Mouse (Mus musculus) CD4-positive, CD25-positive, alpha-beta regulatory T cell, adult 4 months (primary cell): Measurements from ENCODE around the gene Cops2. TPM values are rescaled to one million over a fixed set of nuclear protein-coding genes. Genes with fewer than 3 reads are reported as not detected.

ENCODE experiments used
- ATAC-seq: one replicate; pipeline ENCODE4 v1.8.0; 2017
- polyA plus RNA-seq, 2 experiments: library from polyadenylated mRNA; unstranded; fragments of 100-300 nt; shearing (Covaris generic); gene quantifications; one replicate each; pipeline ENCODE4 v1.2.1; 2017

Cops2 gene
- polyA plus RNA-seq, 2 experiments from 2014 or later = 74.9 to 79.6 TPM

DNA sequence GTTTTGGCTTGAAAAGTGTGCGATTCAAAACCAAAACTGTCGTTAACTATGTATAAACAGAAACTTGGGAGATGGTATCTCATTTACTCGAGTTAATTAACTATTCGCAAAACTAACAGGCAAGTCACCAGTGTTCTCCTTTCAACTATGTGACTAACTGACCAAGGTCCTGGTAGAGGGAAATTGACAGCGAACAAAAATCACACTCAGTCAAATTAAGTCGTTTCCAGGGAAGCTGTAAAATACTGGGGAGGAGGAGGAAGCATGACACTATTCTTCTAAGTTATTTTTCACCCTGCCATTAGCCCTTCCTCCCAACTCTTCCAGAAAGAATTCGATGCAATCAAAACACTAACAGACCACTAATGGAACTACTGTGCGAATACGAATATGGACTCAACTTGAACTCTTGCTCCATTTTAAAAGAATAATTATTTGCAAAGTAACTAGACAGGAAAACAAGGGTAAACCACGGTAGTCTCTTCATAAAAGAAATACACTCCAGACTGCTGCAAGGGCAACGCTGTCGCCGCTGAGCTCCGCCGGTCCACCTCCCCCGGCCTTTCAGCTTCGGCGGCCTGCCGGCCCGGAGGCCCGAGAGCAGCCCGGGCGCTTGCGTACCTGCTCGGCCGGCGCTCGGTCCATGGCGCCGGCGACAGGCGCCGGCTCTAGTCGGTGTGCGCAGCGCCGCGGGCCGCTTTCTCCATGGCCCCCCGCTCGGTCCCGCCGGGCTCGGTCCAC is 76.8 kb downstream of the Cops2 start:
- ATAC-seq = peak; percentile 10

DNA sequence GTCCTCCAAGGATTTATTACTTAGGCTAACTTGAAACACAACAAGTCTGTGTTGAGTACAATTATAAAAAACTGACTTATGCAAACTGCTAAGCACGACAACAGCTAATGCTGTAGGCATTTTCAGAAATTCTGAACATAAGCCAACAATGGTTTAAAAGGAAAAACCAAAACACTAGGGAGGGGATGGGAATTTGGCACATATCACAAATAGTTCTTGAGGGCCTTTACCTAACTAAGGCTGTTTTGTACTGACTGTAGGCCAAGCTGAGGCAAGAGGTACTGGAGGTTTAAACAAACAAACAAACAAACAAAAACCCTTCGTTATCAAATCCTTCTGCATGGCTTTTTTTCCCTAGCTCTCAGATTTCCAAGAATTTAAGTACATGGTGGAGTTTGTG is 77.9 kb downstream of the Cops2 start:
- no peak for ATAC-seq

Other genes with a start within 250 kb of the Cops2 start
- 1 to 10 TPM; 6.0 TPM for gene Cep152, start 234.0 kb downstream of the Cops2 start, polyA plus RNA-seq
- gene Eid1, start 186.0 kb downstream of the Cops2 start, polyA plus RNA-seq = 1 to 10 TPM; 4.5 to 7.5 TPM
- not detected for gene Shc4, start 135.0 kb downstream of the Cops2 start, polyA plus RNA-seq
- gene Secisbp2l, start 76.3 kb downstream of the Cops2 start, polyA plus RNA-seq = 10 to 100 TPM; 24.2 to 24.5 TPM
- gene Galk2, start within 50 bp of the Cops2 start, polyA plus RNA-seq = 10 to 100 TPM; 70.4 to 82.4 TPM
- gene Fgf7, start 175.5 kb upstream of the Cops2 start, polyA plus RNA-seq = not detected